Mouse (Mus musculus): Measurements from ENCODE around the gene Ttyh2. TPM values are rescaled to one million over a fixed set of nuclear protein-coding genes. Genes with fewer than 3 reads are reported as not detected.

The Ttyh2 gene
- polyA plus RNA-seq, 1 experiment from 2014 or later = 33.0 TPM

- 49% methylated on average over 12 of the region's 12 CpGs for WGBS
- Histone ChIP-seq H3K4me3 (no peak overlapping the region), H3K4me2 (no peak overlapping the region), H3K36me3 (no peaks in the 10 kb centered on the region), H3K27me3 (peaks cover 30% of the 10 kb centered on the region), H3K4me1 (replicated peaks) (peaks cover 26% of the 10 kb centered on the region), H3K9ac (no peak overlapping the region), H3K27ac (no peak overlapping the region), H3K9me3 (no peaks in the 10 kb centered on the region)
- no peak for ATAC-seq (ENCODE audit: low FRiP score)
These were observed 33.0 kb upstream of the Ttyh2 start for GRCm38 (mm10) chr11:114642184-114642583.

DNA sequence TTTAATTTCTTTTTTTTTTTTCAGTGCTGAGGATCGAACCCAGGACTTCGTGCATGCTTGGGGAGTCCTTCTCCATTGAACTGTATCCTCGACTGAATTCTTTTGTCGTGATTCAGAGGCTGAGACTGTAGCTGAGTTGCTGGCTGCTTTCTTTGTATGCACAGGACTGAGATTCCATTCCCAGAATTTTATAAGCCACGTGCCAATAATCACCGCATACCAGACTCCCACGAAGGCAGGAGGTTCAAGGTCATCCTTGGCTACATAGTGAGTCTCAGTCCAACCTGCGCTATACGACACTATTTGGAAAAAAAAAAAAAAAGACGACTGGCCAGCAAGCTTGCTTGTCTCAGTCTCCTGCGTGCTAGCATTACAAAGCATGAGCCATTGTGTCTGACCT lies 32.3 kb upstream of the Ttyh2 start:
- ATAC-seq (ENCODE audit: low FRiP score) = no peak
- WGBS = 81% methylated on average over 11 of the region's 11 CpGs
- no peak overlapping the region for H3K4me2 ChIP-seq
- peaks cover 22% of the 10 kb centered on the region for H3K4me1 ChIP-seq (replicated peaks)
- H3K9ac ChIP-seq = no peak overlapping the region
- H3K4me3 ChIP-seq = no peak overlapping the region
- H3K27me3 ChIP-seq = peaks cover 23% of the 10 kb centered on the region
- H3K36me3 ChIP-seq = no peaks in the 10 kb centered on the region
- H3K9me3 ChIP-seq = no peaks in the 10 kb centered on the region
- H3K27ac ChIP-seq = no peak overlapping the region

- H3K27me3 ChIP-seq = peaks cover 18% of the 10 kb centered on the region
- 45% methylated on average over 2 of the region's 2 CpGs for WGBS
These were observed 31.1 kb upstream of the Ttyh2 start for GRCm38 (mm10) chr11:114644122-114644521.

GRCm38 (mm10) chr11:114649510-114649909 lies 25.7 kb upstream of the Ttyh2 start:
- no peak overlapping the region for H3K9ac ChIP-seq
- peaks cover 13% of the 10 kb centered on the region for H3K4me1 ChIP-seq (replicated peaks)
- H3K9me3 ChIP-seq = no peaks in the 10 kb centered on the region
- WGBS = 75% methylated on average over 4 of the region's 4 CpGs
- 0 out of 2 replicates have a peak, but pooled peaks cover 4% of the 10 kb centered on the region for H3K27me3 ChIP-seq
- H3K36me3 ChIP-seq = no peaks in the 10 kb centered on the region
- no peak overlapping the region for H3K27ac ChIP-seq
- no peak overlapping the region for H3K4me3 ChIP-seq
- ATAC-seq (ENCODE audit: low FRiP score) = no peak
- H3K4me2 ChIP-seq = no peak overlapping the region

More at GRCm38 (mm10) chr11:114644122-114644521, 31.1 kb upstream of the Ttyh2 start:
- no peaks in the 10 kb centered on the region for H3K9me3 ChIP-seq
- no peak overlapping the region for H3K9ac ChIP-seq
- H3K4me2 ChIP-seq = no peak overlapping the region
- no peak for ATAC-seq (ENCODE audit: low FRiP score)
- no peak overlapping the region for H3K27ac ChIP-seq
- H3K4me1 ChIP-seq (replicated peaks) = peaks cover 25% of the 10 kb centered on the region
- no peaks in the 10 kb centered on the region for H3K36me3 ChIP-seq
- no peak overlapping the region for H3K4me3 ChIP-seq

DNA sequence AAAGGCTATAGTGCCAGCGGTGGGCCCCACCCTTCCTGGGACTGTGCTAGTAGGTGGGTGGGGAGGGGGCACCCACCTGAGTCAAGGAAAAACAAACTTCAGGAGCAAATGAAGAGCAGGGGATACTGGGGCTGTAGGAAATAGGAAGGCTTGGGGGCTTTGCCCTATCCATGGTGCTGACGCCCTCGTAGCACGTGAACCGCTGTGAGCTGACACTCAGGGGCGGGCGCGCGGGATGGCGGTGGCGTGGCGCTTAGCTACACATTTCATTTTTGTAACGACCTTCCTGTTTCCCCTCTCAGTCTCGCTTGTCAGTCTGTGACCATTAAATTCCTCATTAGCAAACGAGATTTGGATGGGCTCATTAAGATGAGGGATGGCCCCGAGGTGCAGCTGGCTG lies 22.7 kb upstream of the Ttyh2 start:
- no peaks in the 10 kb centered on the region for H3K9me3 ChIP-seq
- H3K27me3 ChIP-seq = 0 out of 2 replicates have a peak, but pooled peaks cover 14% of the 10 kb centered on the region
- peaks cover 35% of the 10 kb centered on the region for H3K4me1 ChIP-seq (replicated peaks)
- no peak for ATAC-seq (ENCODE audit: low FRiP score)
- H3K9ac ChIP-seq = no peak overlapping the region
- WGBS = 3% methylated on average over 16 of the region's 16 CpGs
- H3K36me3 ChIP-seq = no peaks in the 10 kb centered on the region
- no peak overlapping the region for H3K4me3 ChIP-seq
- H3K4me2 ChIP-seq = peak overlapping the region; percentile 25
- peak overlapping the region; percentile 13; the same call in 1 of the 2 replicates for H3K27ac ChIP-seq

DNA sequence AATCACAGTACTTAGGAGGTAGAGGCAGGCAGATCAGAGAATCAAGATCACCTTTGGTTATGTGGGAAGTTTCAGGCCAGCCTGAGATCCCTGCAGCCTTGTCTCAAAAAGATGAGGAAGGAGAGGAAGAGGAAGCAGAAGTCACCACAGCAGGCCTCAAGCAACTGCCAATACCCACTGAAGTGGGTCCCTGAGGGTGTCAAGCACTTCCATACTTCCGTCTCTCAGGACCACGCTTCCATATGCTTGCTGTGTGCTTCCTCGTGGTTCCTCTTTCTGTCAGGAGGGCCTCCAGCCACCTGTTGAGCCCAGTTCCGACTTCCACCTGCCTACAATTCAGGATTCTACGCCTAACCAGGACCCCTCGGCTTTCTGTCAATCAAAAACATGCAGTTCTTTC lies 21.6 kb upstream of the Ttyh2 start:
- H3K27ac ChIP-seq = no peak overlapping the region
- peaks cover 36% of the 10 kb centered on the region for H3K4me1 ChIP-seq (replicated peaks)
- H3K4me2 ChIP-seq = no peak overlapping the region
- 0 out of 2 replicates have a peak, but pooled peaks cover 14% of the 10 kb centered on the region for H3K27me3 ChIP-seq
- H3K9me3 ChIP-seq = no peaks in the 10 kb centered on the region
- H3K9ac ChIP-seq = no peak overlapping the region
- H3K36me3 ChIP-seq = no peaks in the 10 kb centered on the region
- ATAC-seq (ENCODE audit: low FRiP score) = no peak
- no peak overlapping the region for H3K4me3 ChIP-seq
- 82% methylated on average over 6 of the region's 6 CpGs for WGBS

DNA sequence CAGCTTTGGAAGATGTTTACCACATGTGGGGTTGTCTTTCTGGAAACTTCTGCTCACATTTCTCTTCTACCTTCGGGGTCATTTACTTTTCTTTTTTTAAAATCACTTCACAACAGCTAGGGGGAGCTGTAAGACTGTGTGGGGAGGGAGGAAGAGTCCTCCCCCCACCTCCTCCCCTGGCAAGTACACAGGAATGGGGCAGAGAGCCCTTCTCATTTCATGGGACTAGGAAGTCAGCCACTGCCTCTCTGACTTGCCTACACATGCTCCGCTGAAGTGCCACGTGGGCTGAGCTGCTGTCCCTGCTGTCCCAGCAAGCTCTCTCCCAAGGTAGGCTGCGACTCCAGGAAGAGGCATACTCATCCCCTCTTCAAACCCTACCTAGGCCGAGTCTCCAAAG lies 20.7 kb upstream of the Ttyh2 start:
- no peak for ATAC-seq (ENCODE audit: low FRiP score)
- peaks cover 36% of the 10 kb centered on the region for H3K4me1 ChIP-seq (replicated peaks)
- no peaks in the 10 kb centered on the region for H3K36me3 ChIP-seq
- no peaks in the 10 kb centered on the region for H3K9me3 ChIP-seq
- H3K27me3 ChIP-seq = 0 out of 2 replicates have a peak, but pooled peaks cover 14% of the 10 kb centered on the region
- 61% methylated on average over 5 of the region's 5 CpGs for WGBS
- H3K27ac ChIP-seq = no peak overlapping the region
- no peak overlapping the region for H3K4me3 ChIP-seq
- no peak overlapping the region for H3K9ac ChIP-seq
- no peak overlapping the region for H3K4me2 ChIP-seq

GRCm38 (mm10) chr11:114655350-114656008 lies 19.8 kb upstream of the Ttyh2 start:
- no peak overlapping the region for H3K4me2 ChIP-seq
- H3K4me3 ChIP-seq = no peak overlapping the region
- no peak overlapping the region for H3K27ac ChIP-seq
- ATAC-seq (ENCODE audit: low FRiP score) = no peak
- 87% methylated on average over 7 of the region's 7 CpGs for WGBS
- 0 out of 2 replicates have a peak, but pooled peaks cover 14% of the 10 kb centered on the region for H3K27me3 ChIP-seq
- H3K9me3 ChIP-seq = no peaks in the 10 kb centered on the region
- no peaks in the 10 kb centered on the region for H3K36me3 ChIP-seq
- peaks cover 36% of the 10 kb centered on the region for H3K4me1 ChIP-seq (replicated peaks)
- no peak overlapping the region for H3K9ac ChIP-seq

GRCm38 (mm10) chr11:114656994-114657644 lies 18.1 kb upstream of the Ttyh2 start:
- Histone ChIP-seq H3K9ac (peak overlapping the region; percentile 47), H3K4me2 (peak overlapping the region; percentile 40), H3K36me3 (no peaks in the 10 kb centered on the region), H3K4me3 (no peak overlapping the region), H3K27ac (peak overlapping the region; percentile 73), H3K9me3 (no peaks in the 10 kb centered on the region), H3K4me1 (replicated peaks) (peaks cover 35% of the 10 kb centered on the region), H3K27me3 (0 out of 2 replicates have a peak, but pooled peaks cover 14% of the 10 kb centered on the region)
- WGBS = 14% methylated on average over 23 of the region's 27 CpGs
- peak; percentile 75 for ATAC-seq (ENCODE audit: low FRiP score)

GRCm38 (mm10) chr11:114657737-114658136 lies 17.5 kb upstream of the Ttyh2 start:
- H3K9me3 ChIP-seq = no peaks in the 10 kb centered on the region
- 19% methylated on average over 7 of the region's 7 CpGs for WGBS
- no peak overlapping the region for H3K4me3 ChIP-seq
- H3K27me3 ChIP-seq = 0 out of 2 replicates have a peak, but pooled peaks cover 14% of the 10 kb centered on the region
- peak overlapping the region; percentile 47; the same call in 1 of the 2 replicates for H3K9ac ChIP-seq
- peak; percentile 50 for ATAC-seq (ENCODE audit: low FRiP score)
- no peaks in the 10 kb centered on the region for H3K36me3 ChIP-seq
- H3K4me2 ChIP-seq = peak overlapping the region; percentile 40
- H3K27ac ChIP-seq = peak overlapping the region; percentile 73
- H3K4me1 ChIP-seq (replicated peaks) = peaks cover 29% of the 10 kb centered on the region

DNA sequence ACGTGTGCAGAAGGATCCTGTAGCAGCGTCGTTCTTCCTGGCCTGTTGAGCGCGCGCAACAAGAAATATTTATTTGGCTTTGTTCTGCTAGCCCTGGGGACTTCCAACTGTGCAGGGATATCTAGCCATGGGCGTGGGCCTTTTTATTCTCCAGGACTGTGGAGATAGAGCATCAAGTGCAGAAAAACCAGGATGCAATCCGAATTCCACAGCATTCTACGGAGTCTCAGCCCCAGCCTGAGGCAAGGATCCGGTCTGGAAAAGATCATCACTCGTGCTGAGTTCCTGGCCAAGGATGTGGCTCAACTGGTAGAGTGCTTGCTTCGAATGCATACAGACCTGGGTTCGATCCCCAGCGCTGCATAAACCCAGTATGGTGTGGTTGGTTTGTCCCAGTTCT lies 13.1 kb upstream of the Ttyh2 start:
- Histone ChIP-seq H3K4me2 (no peak overlapping the region), H3K4me3 (no peak overlapping the region), H3K4me1 (replicated peaks) (peaks cover 8% of the 10 kb centered on the region), H3K27ac (no peak overlapping the region), H3K36me3 (no peaks in the 10 kb centered on the region), H3K9me3 (no peaks in the 10 kb centered on the region), H3K27me3 (peaks cover 13% of the 10 kb centered on the region; the same call in 1 of the 2 replicates), H3K9ac (no peak overlapping the region)
- 91% methylated on average over 14 of the region's 14 CpGs for WGBS
- no peak for ATAC-seq (ENCODE audit: low FRiP score)

DNA sequence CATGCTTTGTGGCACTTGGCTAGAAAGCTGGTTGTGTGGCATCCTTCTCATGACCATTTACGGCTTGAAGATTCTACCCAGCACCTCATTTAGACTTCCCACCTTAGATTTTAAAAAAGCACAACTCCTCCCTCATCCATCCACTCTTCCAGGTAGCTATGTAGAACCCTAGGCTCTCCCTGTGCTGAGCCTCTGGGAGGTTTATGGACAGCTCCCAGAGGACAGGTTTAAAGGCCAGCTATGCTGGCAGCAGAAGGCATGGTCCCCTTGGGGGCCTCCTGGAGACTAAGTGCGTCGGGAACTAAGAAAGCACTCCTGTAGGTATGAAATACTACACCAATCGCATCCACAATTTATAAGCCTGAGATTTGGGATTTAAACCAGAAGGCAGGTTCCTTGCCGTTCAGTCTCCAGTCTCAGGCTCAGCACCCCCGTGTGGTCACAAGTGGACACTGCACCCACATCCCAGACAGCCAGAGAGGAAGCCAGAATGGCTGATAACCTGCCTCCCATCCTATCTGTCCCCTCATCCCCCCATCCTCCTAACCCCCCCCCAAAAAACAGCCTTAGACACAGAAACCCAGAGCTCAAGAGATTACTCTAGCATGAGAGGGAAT lies 12.4 kb upstream of the Ttyh2 start:
- Histone ChIP-seq H3K27ac (no peak overlapping the region), H3K4me3 (no peak overlapping the region), H3K36me3 (no peaks in the 10 kb centered on the region), H3K4me1 (replicated peaks) (peaks cover under 1% of the 10 kb centered on the region; the same call in 1 of the 2 replicates), H3K4me2 (no peak overlapping the region), H3K9ac (no peak overlapping the region), H3K27me3 (peaks cover 13% of the 10 kb centered on the region; the same call in 1 of the 2 replicates), H3K9me3 (no peaks in the 10 kb centered on the region)
- ATAC-seq (ENCODE audit: low FRiP score) = no peak
- 39% methylated on average over 6 of the region's 6 CpGs for WGBS

Data from hindbrain, embryonic 13.5 days (tissue).